Mouse (Mus musculus) CH12.LX (cell line): ENCODE measurements at regions not wholly inside any gene's neighbourhood (a gene's known extent, or its start where the extent isn't known, plus 50 kb on each side); places are given as distances from the start of the nearest gene placed in this dataset.

Source experiments
- CTCF ChIP-seq, 2 experiments: IDR thresholded peaks in 1 of 2; conservative IDR thresholded peaks in 1 of 2; 2 replicates each; pipeline ENCODE4 v1.5.1; 2011 to 2012; ENCODE audit warnings: low read depth in 2 of 2, low read length in 2 of 2, improper control_type of control experiment in 1 of 2, inconsistent platforms in 1 of 2, mild to moderate bottlenecking in 1 of 2, moderate library complexity in 1 of 2
- E2F4 ChIP-seq: IDR thresholded peaks from 2 replicates; pipeline ENCODE4 v1.6.1; 2011; ENCODE audit warnings: low read depth, low read length, improper control_type of control experiment; ENCODE audit not compliant: insufficient replicate concordance

- no peak for TF ChIP-seq CTCF (conservative IDR thresholded peaks at IDR 0.05 in 1 of 2, IDR thresholded peaks at IDR 0.05 in 1 of 2; ENCODE audit: low read depth in 2 of 2, low read length in 2 of 2)
- no peak for TF ChIP-seq E2F4
Measured at GRCm38 (mm10) chr9:48108994-48109619, 52.7 kb upstream of the Nxpe4 start.
